Mouse (Mus musculus) central nervous system, embryonic 11.5 days (tissue): ENCODE data around the gene 4933425L06Rik. TPM values are rescaled to one million over a fixed set of nuclear protein-coding genes. Genes with fewer than 3 reads are reported as not detected.

Experiments
- polyA plus RNA-seq: library from polyadenylated mRNA; depleted of rRNA; stranded (reverse); fragments of >200 nt; gene quantifications from 2 replicates; pipeline ENCODE4 v1.2.3, GENCODE M21; 2012; rRNA removed

4933425L06Rik gene
- 0.02 TPM in 1 of 2 replicates, not detected in the other for polyA plus RNA-seq

DNA sequence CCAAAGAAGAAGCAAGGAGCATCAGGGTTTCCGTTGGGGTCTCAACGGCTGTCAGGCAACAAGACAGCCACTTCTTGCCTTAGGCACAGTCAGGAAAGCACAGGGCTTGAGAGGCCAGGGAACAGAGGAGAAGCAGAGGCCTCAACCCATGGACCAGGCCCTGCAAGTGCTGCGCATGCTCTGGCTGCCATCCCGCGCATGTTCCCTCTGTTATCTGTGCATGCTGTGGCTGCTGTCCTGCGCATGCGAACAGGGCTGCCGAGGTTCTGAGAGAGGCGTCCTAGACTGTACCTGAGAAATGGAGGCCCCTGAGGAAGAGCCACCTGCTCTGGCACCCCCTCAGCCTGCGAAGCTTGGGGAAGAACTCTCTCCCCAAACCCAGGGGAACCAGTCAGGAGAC, at the start of gene 4933425L06Rik:
Gene 4933425L06Rik (plus strand): TSS at position 261 of the 400 bp plus-strand sequence.

GRCm38 (mm10) chr13:105054181-105054940, 27.6 kb upstream of the 4933425L06Rik start, which contains the start of gene Rgs7bp:
Gene Rgs7bp, minus strand, starts transcription at chr13:105054930.

Other genes starting within 250 kb of the 4933425L06Rik start
- 0.22 and 0.37 TPM in 2 replicates for gene Shisal2b, start 218.2 kb upstream of the 4933425L06Rik start, polyA plus RNA-seq
- 1.2 and 1.5 TPM in 2 replicates for gene Rgs7bp, start 27.2 kb upstream of the 4933425L06Rik start, polyA plus RNA-seq
- 5.6 and 5.7 TPM in 2 replicates for gene Rnf180, start 212.7 kb downstream of the 4933425L06Rik start, polyA plus RNA-seq